Mouse (Mus musculus) kidney, adult 9 months (tissue): ENCODE data around the gene Gm38100.

Experiments used
- DNase-seq: peaks from one replicate; pipeline ENCODE4 v3.0.0; 2022

Gene Gm38100

GRCm38 (mm10) chr1:175920029-175920428 is at the start of gene Gm38100:
Gm38100 (plus strand) TSS chr1:175920329.
- DNase-seq: no peak

- no peak for DNase-seq
These were observed 49.4 kb upstream of the Gm38100 start for GRCm38 (mm10) chr1:175870716-175871115.

- DNase-seq: no peak
These were observed 47.9 kb upstream of the Gm38100 start for GRCm38 (mm10) chr1:175872028-175872816.

GRCm38 (mm10) chr1:175880453-175881296 is 39.5 kb upstream of the Gm38100 start, which contains the start of gene Exo1:
Exo1 (plus strand) TSS chr1:175880581.
- DNase-seq: peak; percentile 89

GRCm38 (mm10) chr1:175883398-175883797 is 36.7 kb upstream of the Gm38100 start:
- peak; percentile 7 for DNase-seq

- no peak for DNase-seq
These were observed 26.9 kb upstream of the Gm38100 start for GRCm38 (mm10) chr1:175893263-175893662.

- no peak for DNase-seq
These were observed 26.4 kb upstream of the Gm38100 start for GRCm38 (mm10) chr1:175893726-175894125.

- no peak for DNase-seq
These were observed 8.9 kb upstream of the Gm38100 start for GRCm38 (mm10) chr1:175911207-175911606.

- DNase-seq: no peak
These were observed 8.1 kb upstream of the Gm38100 start for GRCm38 (mm10) chr1:175912038-175912437.

- DNase-seq: no peak
These were observed 6.3 kb upstream of the Gm38100 start for GRCm38 (mm10) chr1:175913728-175914303.

GRCm38 (mm10) chr1:175921091-175921490 is 962 bp downstream of the Gm38100 start:
- no peak for DNase-seq

GRCm38 (mm10) chr1:175923848-175924787 is 4.0 kb downstream of the Gm38100 start:
- DNase-seq: peak; percentile 72

GRCm38 (mm10) chr1:175931391-175931790 is 11.3 kb downstream of the Gm38100 start:
- DNase-seq: no peak

- DNase-seq: peak; percentile 67
These were observed 16.2 kb downstream of the Gm38100 start for GRCm38 (mm10) chr1:175936282-175936737.

- no peak for DNase-seq
These were observed 18.6 kb downstream of the Gm38100 start for GRCm38 (mm10) chr1:175938731-175939130.

- DNase-seq: no peak
These were observed 23.0 kb downstream of the Gm38100 start for GRCm38 (mm10) chr1:175943168-175943567.

- DNase-seq: no peak
These were observed 26.7 kb downstream of the Gm38100 start for GRCm38 (mm10) chr1:175946718-175947315.

GRCm38 (mm10) chr1:175950421-175950820 is 30.3 kb downstream of the Gm38100 start:
- no peak for DNase-seq

GRCm38 (mm10) chr1:175950851-175951250 is 30.7 kb downstream of the Gm38100 start:
- DNase-seq: no peak

- DNase-seq: no peak
These were observed 41.7 kb downstream of the Gm38100 start for GRCm38 (mm10) chr1:175961786-175962185.

GRCm38 (mm10) chr1:175967004-175967745 is 47.0 kb downstream of the Gm38100 start:
- DNase-seq: no peak
